10 mouse cellular contexts compared by ENCODE assay signal in the genomic region with DNA sequence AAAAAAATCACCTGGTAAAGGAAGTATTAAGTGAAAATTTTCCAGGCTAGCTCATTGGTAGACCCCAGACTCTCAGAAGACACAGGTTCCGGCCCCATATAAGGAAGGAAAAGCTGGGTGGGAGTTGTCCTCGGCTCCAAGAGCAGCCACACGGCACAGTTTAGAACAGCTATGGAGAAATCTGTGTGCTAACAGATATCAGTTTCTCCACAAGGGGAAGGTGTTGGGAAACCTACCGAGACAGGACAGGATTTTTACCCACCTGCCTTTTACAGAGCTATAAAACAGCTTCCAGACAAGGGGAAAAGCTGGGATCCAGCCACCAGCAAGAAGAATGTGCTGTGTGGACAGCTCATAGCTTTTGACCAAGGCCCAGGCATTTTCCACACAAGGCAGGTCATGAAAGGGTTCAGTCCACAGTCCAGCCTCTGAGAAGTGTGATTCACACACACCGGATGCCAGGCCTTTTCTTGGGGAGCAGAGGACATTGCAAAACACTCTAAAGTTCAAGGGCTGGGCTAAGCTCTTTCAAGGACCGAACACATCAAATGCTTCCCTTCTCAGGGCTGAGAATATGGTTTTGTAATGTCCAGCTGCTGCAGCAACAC. TPM values are rescaled to one million over a fixed set of nuclear protein-coding genes. Genes with fewer than 3 reads are reported as not detected.
DNase-seq lines count a peak whose midpoint lies in the region; TF ChIP-seq lines count a peak whose summit lies in the region.
"Had no signal": no experiment of that assay in that cellular context is flagged by ENCODE, and none has a peak within 500 bp of the region (broad histone marks: within the 10 kb centered on the region; RNA-seq: fewer than 3 reads in every experiment).

No protein-coding gene starts in this region.

- peak; percentile 55 for DNase-seq in gastrocnemius, adult 2 months
- DNase-seq in gastrocnemius, postnatal 4 days (ENCODE audit: low spot score in 2 of 2), result no peak
- peak; percentile 83 to 89 for DNase-seq in adrenal gland, postnatal 36 days
- peak; percentile 94 for DNase-seq in kidney, adult 9 months
- DNase-seq in embryo, embryonic 9.5 days (ENCODE audit: extremely low spot score), result no peak
- DNase-seq in cerebellum, postnatal 14 days, result no peak
- no peak for DNase-seq in frontal cortex, postnatal 25 days (ENCODE audit: low spot score in 2 of 2)

- peaks cover 18% of the 10 kb centered on the region for H3K4me1 ChIP-seq in megakaryocyte, embryonic 14.5 days

- no peaks in the 10 kb centered on the region for H3K36me3 ChIP-seq in megakaryocyte, embryonic 14.5 days (replicated peaks; ENCODE audit: low read length)

- no peak overlapping the region for H3K4me3 ChIP-seq in gastrocnemius, adult 2 months
- H3K4me3 ChIP-seq in megakaryocyte, embryonic 14.5 days (replicated peaks), result peak overlapping the region; percentile 66
- H3K4me3 ChIP-seq: erythroblast, embryonic 14.5 days had no signal

- intact Hi-C loops in gastrocnemius, adult 2 months (cut with DNase I), result no loop called here

- H3K27me3 ChIP-seq in megakaryocyte, embryonic 14.5 days (replicated peaks), result peaks cover 60% of the 10 kb centered on the region

- peak overlapping the region; percentile 63 for H3K27ac ChIP-seq in gastrocnemius, adult 2 months

- no peak for TF ChIP-seq CTCF in gastrocnemius, adult 2 months (IDR thresholded peaks at IDR 0.05)

- peaks cover 4% of the 10 kb centered on the region for H3K9me3 ChIP-seq in megakaryocyte, embryonic 14.5 days

RNA-seq across cellular contexts. Expression of gene Fblim1, which starts 32.4 kb away (rescaled TPM):
- 1 to 10 TPM; 1.1 to 1.5 TPM for total RNA-seq in gastrocnemius, adult 2 months (2021)
- total RNA-seq in gastrocnemius, postnatal 4 days (2021), result 10 to 100 TPM in 1 of 2 experiments, 1 to 10 TPM in 1; 7.4 to 10.6 TPM
- total RNA-seq in adrenal gland, postnatal 36 days (2021), result 10 to 100 TPM in 1 of 2 experiments, 1 to 10 TPM in 1; 9.5 to 12.9 TPM
- polyA plus RNA-seq in megakaryocyte, embryonic 14.5 days (2012; ENCODE audit: insufficient read depth, low replicate concordance), result 4.7 and 17.1 TPM in 2 replicates

RNA-seq across cellular contexts. Expression of gene Spen, which starts 35.1 kb away (rescaled TPM):
- 10 to 100 TPM; 23.3 to 25.1 TPM for total RNA-seq in gastrocnemius, adult 2 months (2021)
- 10 to 100 TPM; 32.7 to 32.9 TPM for total RNA-seq in gastrocnemius, postnatal 4 days (2021)
- 10 to 100 TPM; 49.9 to 58.3 TPM for total RNA-seq in adrenal gland, postnatal 36 days (2021)
- polyA plus RNA-seq in megakaryocyte, embryonic 14.5 days (2012; ENCODE audit: insufficient read depth, low replicate concordance), result 101 and 202 TPM in 2 replicates

RNA-seq across cellular contexts. Expression of gene Tmem82, which starts 45.0 kb away (rescaled TPM):
- total RNA-seq in gastrocnemius, adult 2 months (2021), result 1 to 10 TPM in 1 of 2 experiments, under 1 TPM in 1; 0.61 to 3.2 TPM
- total RNA-seq in gastrocnemius, postnatal 4 days (2021), result 1 to 10 TPM; 3.5 to 4.3 TPM
- 1 to 10 TPM in 1 of 2 experiments, under 1 TPM in 1; 0.79 to 1.3 TPM for total RNA-seq in adrenal gland, postnatal 36 days (2021)
- polyA plus RNA-seq in megakaryocyte, embryonic 14.5 days (2012; ENCODE audit: insufficient read depth, low replicate concordance), result 1.1 TPM in 1 of 2 replicates, not detected in the other

RNA-seq across cellular contexts. Expression of gene Slc25a34, which starts 50.2 kb away (rescaled TPM):
- 10 to 100 TPM; 10.3 to 26.9 TPM for total RNA-seq in gastrocnemius, adult 2 months (2021)
- 10 to 100 TPM; 21.4 to 26.7 TPM for total RNA-seq in gastrocnemius, postnatal 4 days (2021)
- total RNA-seq in adrenal gland, postnatal 36 days (2021), result 1 to 10 TPM; 3.0 to 7.0 TPM
- not detected in 2 replicates for polyA plus RNA-seq in megakaryocyte, embryonic 14.5 days (2012; ENCODE audit: insufficient read depth, low replicate concordance)
- polyA plus RNA-seq: erythroblast, embryonic 14.5 days; neural tube, embryonic 14.5 days had no signal

Comparison
In these comparisons a context has a peak if more than half of its experiments do, and no peak if none do; other contexts are left out.
1. DNase-seq: peak in gastrocnemius, adult 2 months (single experiment), adrenal gland, postnatal 36 days (2 of 2) and kidney, adult 9 months (single experiment); none in gastrocnemius, postnatal 4 days (0 of 2), embryo, embryonic 9.5 days (single experiment), cerebellum, postnatal 14 days (0 of 2) and frontal cortex, postnatal 25 days (0 of 2).